Mouse (Mus musculus): ENCODE measurements around the gene Dctn1.

- TF ChIP-seq CTCF (IDR thresholded peaks at IDR 0.05; ENCODE audit: low read depth, low read length): peak; percentile 66
- TF ChIP-seq GATA1 (IDR thresholded peaks at IDR 0.05; ENCODE audit: borderline replicate concordance, low read length): no peak
- no peak for TF ChIP-seq TAL1 (conservative IDR thresholded peaks at IDR 0.05; ENCODE audit: low read depth, low read length)
- no peak for TF ChIP-seq GATA2 (IDR thresholded peaks at IDR 0.05; ENCODE audit: borderline replicate concordance, low read depth, low read length)
- no peak for TF ChIP-seq POLR2AphosphoS5 (IDR thresholded peaks at IDR 0.05; ENCODE audit: insufficient replicate concordance, low read depth, low read length)
These were observed 49.4 kb downstream of the Dctn1 start for GRCm38 (mm10) chr6:83215002-83215666.

Data from G1E (cell line).